Mouse (Mus musculus) layer of hippocampus, adult 2 months (tissue): Measurements from ENCODE around the gene Ciao2b. TPM values are rescaled to one million over a fixed set of nuclear protein-coding genes. Genes with fewer than 3 reads are reported as not detected.

Experiments
- DNase-seq, 2 experiments: peaks; one replicate each; pipeline ENCODE4 v3.0.0; 2022; ENCODE audit warnings: low spot score in 2 of 2
- H3K27ac ChIP-seq: fragments of 200-600 bp; 2 replicates; pipeline ENCODE4 v1.8.1; 2022
- H3K4me3 ChIP-seq: fragments of 200-600 bp; 2 replicates; pipeline ENCODE4 v1.8.1; 2022; ENCODE audit warnings: mild to moderate bottlenecking
- CTCF ChIP-seq: fragments of 200-600 bp; conservative IDR thresholded peaks from 2 replicates; pipeline ENCODE4 v1.8.1; 2022; ENCODE audit warnings: antibody characterized with exemption, mild to moderate bottlenecking, moderate library complexity
- total RNA-seq, 2 experiments: library from RNA; stranded (reverse); gene quantifications; 2 replicates each; pipeline ENCODE4 v1.2.3; 2021

The Ciao2b gene
- total RNA-seq, 2 experiments from 2014 or later = 27.8 to 31.7 TPM

DNA sequence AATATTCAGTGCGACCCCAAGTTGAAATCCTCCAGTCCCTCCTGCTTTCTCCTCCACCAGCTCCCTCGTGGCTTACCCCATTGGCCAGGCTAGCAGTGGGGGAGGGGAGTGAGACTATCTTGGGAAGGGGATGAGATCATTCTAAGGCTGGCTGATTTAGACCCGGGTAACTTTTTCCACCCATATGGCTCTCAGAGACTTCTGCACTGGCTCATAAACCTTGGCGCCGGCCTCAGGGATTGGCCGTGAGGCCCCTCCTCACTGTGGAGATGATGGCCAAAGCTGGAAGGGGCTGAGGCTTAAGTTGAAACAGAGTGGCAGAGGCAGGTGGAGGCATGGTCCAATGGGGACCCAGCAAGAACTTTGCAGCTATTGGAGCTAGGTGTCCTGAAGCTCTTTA, 35.4 kb downstream of the Ciao2b start:
- H3K27ac ChIP-seq = no peak overlapping the region
- no peak for DNase-seq
- no peak for TF ChIP-seq CTCF
- H3K4me3 ChIP-seq = no peak overlapping the region

DNA sequence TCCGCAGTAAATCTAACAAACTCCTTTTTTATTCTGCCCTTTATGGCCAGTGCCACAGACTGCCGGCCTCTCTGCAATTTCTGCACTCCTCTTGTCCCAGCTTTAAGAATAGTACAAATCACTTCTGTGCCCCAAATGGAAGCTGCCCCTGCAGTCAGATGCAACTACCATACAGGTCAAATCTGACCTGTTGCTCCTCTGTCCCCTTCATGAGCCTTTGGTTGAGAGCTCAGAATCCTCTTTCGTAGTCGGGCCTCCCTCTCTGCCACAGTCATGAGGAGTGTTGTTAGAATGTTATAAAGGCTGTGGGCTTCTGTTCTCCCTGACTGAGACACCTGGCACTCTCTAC, 38.5 kb downstream of the Ciao2b start:
- TF ChIP-seq CTCF = no peak
- Histone ChIP-seq H3K4me3 (no peak overlapping the region), H3K27ac (no peak overlapping the region)
- no peak for DNase-seq

DNA sequence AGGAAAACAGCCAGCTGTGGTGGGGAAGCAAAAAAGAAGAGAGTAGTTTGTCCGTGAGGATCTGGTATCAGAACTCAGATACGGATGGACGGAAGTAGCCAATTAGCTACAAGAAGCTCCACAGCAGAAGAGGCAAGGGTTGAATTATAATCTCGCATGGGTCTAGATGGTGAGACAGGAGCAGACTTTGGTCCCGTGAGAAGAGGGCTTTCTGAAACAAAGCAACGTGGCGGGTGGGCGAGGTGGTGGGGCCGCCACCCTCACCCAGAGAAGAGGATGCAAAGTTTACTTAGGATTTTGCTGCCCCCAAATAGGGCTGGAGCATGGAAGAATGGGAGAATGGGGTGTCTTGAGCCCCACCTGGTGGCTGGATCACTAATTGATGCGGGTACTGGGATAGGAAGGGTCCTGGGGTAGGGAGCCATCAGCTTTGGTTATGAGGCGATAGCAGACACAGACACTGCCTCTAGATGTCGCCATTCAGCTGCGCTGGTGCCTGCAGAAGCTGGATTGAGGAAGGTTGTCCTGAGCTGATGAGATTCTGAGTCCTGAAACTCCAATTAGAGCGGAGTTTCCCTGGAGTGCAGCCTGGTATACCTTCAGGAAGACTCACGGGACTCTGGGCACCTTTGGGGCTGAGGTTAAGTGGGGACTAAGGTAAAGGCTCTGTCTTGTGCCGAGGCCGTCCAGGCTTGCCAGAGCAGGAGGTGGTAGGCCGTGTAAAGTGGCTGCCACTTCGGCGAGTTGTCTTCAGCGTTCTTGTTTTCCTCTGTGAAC, 39.1 kb downstream of the Ciao2b start:
- TF ChIP-seq CTCF = peak; percentile 96
- no peak overlapping the region for H3K27ac ChIP-seq
- peak; percentile 80 to 84 for DNase-seq
- peak overlapping the region; percentile 36 for H3K4me3 ChIP-seq

DNA sequence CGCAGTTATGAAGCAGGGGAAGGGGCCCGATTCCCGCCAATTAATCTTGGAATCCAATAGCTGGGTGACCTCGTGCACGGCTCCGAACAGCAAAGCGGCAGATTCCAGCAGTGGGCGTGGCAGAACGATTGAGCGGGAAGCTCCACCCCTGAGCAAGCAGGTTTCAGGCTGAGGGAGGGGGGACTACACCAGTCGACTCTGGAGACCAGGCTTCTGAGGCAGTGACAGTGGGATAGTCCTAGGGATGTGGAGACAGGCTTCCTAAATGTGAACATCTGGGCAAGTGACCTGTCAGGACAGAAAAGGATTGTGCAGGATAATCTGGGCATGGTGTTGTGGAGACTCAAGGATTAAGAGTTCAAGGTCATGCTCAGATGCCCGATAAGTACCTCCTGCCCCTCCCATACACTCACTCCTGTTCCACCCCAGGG, 39.8 kb downstream of the Ciao2b start:
- TF ChIP-seq CTCF = no peak
- H3K4me3 ChIP-seq = no peak overlapping the region; the same call in 1 of the 2 replicates
- H3K27ac ChIP-seq = no peak overlapping the region
- no peak for DNase-seq

DNA sequence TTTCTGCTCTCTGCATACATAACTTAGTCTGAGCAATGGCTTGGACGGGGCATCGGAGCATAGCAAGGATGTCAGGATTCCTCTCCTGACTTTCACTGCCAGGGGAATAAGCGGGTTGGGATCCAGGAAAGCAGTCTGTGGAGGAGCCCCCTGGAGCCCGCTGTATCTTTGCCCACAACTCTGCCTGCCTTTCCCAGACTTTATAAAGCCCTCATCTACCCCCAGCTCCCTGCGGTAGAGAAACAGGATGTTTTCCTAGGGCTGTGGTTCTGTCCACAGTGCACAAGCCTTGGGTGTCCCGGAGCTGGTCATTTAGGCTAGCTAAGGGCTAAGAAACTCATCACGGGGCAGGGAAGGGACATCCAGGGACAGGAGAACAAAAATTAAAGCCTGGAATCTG, 40.4 kb downstream of the Ciao2b start:
- H3K27ac ChIP-seq = no peak overlapping the region
- no peak for TF ChIP-seq CTCF
- H3K4me3 ChIP-seq = no peak overlapping the region
- DNase-seq = no peak

DNA sequence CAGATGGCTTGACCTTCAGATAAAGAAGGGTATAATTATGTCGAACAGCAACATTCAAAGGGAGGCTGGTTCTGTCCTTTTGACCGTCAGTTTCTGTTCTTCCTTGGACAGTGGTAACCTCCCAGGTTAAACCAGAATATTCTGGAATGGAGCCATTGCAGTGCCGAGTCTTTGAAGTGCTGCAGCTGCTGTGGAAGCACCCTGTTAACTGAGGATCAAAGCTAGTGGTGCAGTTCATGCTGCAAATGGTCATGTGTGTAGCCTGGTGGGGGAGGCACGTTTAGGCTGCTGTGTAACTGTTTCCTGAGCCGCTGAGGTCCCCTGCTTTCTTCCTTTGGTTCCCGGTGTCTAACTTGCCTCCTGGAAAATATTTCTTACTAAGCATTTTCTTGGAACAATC, 43.3 kb downstream of the Ciao2b start:
- TF ChIP-seq CTCF = no peak

DNA sequence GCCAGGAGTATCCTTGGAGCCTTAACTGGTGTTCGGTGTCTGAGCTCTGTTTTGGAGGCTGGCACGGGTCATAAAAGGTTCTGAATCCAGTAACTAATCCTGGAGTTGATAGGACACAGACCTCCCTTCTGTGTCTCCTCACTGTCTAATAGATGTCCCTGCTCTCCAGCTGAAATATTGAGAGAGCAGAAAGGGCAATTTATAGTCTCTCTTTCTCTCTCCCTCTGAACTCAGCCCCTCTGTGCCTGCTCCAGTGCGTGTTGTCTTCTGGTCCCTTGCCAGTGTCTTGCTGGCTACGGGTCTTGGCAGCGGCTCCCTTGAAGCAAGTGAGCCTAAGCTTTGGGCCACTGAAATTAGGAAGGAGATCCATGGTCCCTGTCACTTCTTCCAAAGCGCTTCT, 44.1 kb downstream of the Ciao2b start:
- no peak overlapping the region for H3K4me3 ChIP-seq
- no peak for TF ChIP-seq CTCF
- no peak overlapping the region for H3K27ac ChIP-seq
- DNase-seq = no peak

More for the DNA sequence above, 43.3 kb downstream of the Ciao2b start:
- H3K27ac ChIP-seq = no peak overlapping the region
- H3K4me3 ChIP-seq = no peak overlapping the region
- DNase-seq = no peak

DNA sequence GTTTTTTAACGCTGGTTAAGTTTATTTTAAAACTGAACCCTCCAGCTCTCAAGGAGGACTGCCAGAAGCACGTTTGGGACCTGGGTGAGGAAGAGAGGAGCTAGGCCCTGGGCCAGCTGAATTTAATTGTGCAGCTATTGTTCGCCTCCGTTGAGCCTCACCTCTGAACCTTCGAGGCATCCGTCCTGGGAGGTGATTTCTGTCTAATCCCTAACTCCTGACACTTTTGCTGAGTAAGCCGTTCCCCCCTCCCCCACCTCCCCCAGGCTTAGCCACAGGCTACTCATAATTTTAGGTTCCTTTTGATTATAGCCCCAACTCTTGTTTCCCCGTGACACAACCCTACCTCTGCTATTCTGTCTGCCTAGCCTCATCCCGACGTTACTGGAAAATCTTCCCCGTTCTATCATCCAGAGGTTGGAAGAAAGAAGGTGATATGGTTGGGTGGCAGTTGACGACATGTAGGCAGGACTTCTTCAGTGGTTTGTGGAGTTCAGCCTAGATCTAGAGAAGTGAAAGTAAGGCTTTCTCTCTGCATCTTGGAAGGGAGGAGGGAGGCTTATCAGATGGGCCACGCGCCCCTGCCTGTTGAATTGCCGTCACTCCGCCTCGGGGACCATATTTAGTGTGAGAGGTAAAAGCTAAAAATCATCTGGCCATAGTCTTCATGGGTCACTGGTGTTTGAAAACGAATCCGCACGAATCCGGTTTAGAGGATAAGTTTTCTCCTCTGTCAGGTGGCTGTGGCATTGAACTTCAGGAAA, 45.8 kb downstream of the Ciao2b start:
- no peak for DNase-seq
- H3K4me3 ChIP-seq = no peak overlapping the region
- no peak for TF ChIP-seq CTCF

DNA sequence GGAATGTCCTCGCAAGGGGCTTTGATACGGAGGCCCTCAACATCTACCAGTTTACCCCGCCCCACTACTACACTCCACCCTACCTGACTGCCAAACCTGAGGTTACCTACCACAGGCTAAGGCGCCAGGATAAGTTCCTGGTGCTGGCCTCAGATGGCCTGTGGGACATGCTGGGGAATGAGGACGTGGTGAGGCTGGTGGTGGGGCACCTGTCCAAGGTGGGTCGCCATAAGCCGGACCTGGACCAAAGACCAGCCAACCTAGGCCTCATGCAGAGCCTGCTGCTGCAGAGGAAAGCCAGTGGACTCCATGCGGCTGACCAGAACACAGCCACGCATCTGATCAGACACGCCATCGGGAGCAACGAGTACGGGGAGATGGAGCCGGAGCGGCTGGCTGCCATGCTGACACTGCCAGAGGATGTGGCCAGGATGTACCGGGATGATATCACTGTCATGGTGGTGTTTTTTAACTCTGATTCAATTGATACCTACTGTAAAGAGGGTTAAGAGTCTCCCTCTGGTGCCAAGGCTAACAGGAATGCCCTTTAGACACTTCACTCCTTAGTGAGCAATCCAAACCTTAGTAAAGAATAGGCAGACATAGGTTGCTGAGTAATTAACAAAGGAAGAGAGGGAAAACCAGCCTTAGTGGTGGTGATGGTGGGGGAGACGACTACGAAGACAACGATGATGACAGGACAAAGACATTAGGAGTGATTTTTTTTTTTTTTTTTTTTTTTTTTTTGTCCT, 47.0 kb downstream of the Ciao2b start:
- no peak for DNase-seq
- H3K4me3 ChIP-seq = no peak overlapping the region
- H3K27ac ChIP-seq = no peak overlapping the region
- TF ChIP-seq CTCF = no peak

More for the DNA sequence above, 45.8 kb downstream of the Ciao2b start:
- no peak overlapping the region for H3K27ac ChIP-seq

DNA sequence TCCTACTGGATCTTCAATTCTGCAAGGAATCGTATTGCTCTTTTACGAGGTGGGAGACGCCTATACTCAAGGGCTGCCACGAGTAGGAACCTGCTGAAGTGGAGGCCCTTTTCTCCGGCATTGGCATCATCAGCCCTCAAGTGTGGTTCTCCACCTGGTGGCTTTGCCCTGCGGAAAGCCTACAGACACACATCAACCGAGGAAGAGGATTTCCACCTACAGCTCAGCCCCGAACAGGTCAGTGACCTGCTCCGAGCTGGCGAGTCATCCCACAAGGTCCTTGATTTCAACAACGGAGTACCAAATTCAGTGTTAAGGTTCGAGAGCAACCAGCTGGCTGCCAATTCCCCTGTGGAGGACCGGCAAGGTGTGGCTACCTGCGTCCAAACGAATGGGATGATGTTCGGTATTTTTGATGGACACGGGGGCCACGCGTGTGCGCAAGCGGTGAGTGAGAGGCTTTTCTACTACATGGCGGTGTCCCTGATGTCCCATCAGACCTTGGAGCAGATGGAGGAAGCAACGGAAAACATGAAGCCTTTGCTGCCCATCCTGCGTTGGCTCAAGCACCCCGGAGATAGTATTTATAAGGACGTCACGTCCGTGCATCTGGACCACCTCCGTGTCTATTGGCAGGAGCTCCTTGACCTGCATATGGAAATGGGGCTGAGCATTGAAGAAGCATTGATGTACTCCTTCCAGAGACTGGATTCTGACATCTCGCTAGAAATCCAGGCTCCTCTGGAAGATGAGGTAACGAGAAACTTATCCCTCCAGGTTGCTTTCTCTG, 48.0 kb downstream of the Ciao2b start:
- no peak for TF ChIP-seq CTCF
- H3K4me3 ChIP-seq = no peak overlapping the region
- no peak overlapping the region for H3K27ac ChIP-seq
- no peak for DNase-seq

DNA sequence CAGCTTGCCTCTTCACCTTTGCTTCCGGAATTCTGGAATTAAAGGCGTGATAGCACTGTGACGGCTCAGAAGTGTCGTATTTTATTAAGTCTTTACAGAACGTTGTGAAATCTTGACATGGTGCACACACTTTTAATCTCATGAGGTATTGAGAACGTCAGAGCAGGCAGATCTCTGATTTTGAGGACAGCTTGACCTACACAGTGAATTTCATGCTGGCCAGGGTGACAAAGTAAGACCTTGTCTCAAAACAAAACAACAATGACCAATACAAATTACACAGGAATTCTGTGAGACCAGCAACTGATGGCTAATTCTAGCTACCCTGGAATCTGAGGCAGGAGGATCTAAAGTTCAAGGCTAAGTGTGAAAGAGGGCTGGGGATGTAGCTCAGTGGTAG, 49.2 kb downstream of the Ciao2b start:
- no peak for TF ChIP-seq CTCF
- Histone ChIP-seq H3K27ac (no peak overlapping the region), H3K4me3 (no peak overlapping the region; the same call in 1 of the 2 replicates)
- no peak for DNase-seq

DNA sequence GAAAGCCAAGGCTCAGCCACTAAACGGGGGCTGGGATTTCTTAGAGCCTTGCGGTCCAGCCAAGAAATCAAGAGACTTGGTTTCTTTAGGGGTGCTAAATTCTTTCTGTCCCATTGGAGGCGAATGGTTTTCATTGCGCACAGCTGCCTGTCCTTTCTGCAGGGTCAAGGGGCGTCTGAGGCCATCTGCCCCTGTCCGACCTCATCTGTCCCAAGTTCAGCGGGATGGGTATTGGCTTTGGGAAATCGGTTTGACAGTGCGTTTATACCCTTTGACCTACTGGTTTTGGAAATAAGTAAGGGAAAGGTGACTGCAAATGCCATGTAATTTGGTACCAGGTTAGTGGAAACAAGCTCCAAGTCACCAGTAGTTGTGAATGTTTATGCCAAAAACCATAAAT, 49.9 kb downstream of the Ciao2b start:
- Histone ChIP-seq H3K27ac (peak overlapping the region; percentile 94), H3K4me3 (peak overlapping the region; percentile 80)
- DNase-seq = no peak
- no peak for TF ChIP-seq CTCF
